Mouse (Mus musculus) forebrain, embryonic 14.5 days (tissue): ENCODE measurements at regions not wholly inside any gene's neighbourhood (a gene's known extent, or its start where the extent isn't known, plus 50 kb on each side); places are given as distances from the start of the nearest gene placed in this dataset.
"Not testable (repeated sequence)": the region's sequence is repeated elsewhere in the genome, so short reads cannot be mapped to it uniquely, and the experiment has no call there.

Source experiments
- ATAC-seq: fragments of 200-750 bp; cut with Nextera tagmentation; 2 replicates; pipeline ENCODE4 v1.8.0; 2017; ENCODE audit warnings: mild to moderate bottlenecking, moderate library complexity
- DNase-seq: peaks from one replicate; pipeline ENCODE4 v3.0.0-alpha.2; 2015; ENCODE audit warnings: low spot score
- H3K27ac ChIP-seq: fragments of 300-500 bp; sonication (generic); 2 replicates; pipeline ENCODE4 v1.5.1; 2014; ENCODE audit warnings: low read depth, mild to moderate bottlenecking, control low read depth, low read length, moderate library complexity
- H3K27me3 ChIP-seq: fragments of 300-500 bp; sonication (generic); replicated peaks from 2 replicates; pipeline ENCODE4 v1.6.1; 2014; ENCODE audit warnings: low read length, control low read depth, mixed read lengths; ENCODE audit not compliant: control insufficient read depth, insufficient read depth
- H3K36me3 ChIP-seq: fragments of 300-500 bp; sonication (generic); 2 replicates; pipeline ENCODE4 v1.6.1; 2014; ENCODE audit warnings: low read length, control low read depth; ENCODE audit not compliant: control insufficient read depth, insufficient read depth
- H3K4me1 ChIP-seq: fragments of 300-500 bp; sonication (generic); 2 replicates; pipeline ENCODE4 v1.6.1; 2014; ENCODE audit warnings: antibody characterized with exemption, low read length, control low read depth; ENCODE audit not compliant: control insufficient read depth, insufficient read depth
- H3K4me2 ChIP-seq: fragments of 300-500 bp; sonication (generic); 2 replicates; pipeline ENCODE4 v1.6.1; 2014; ENCODE audit warnings: mild to moderate bottlenecking, control low read depth, low read length
- H3K4me3 ChIP-seq: fragments of 300-500 bp; sonication (generic); 2 replicates; pipeline ENCODE4 v1.5.1; 2014; ENCODE audit warnings: low read depth, low read length, control low read depth
- H3K9ac ChIP-seq: fragments of 300-500 bp; sonication (generic); 2 replicates; pipeline ENCODE4 v1.6.1; 2014; ENCODE audit warnings: mild to moderate bottlenecking, low read length, control low read depth, moderate library complexity
- H3K9me3 ChIP-seq: fragments of 300-500 bp; sonication (generic); replicated peaks from 2 replicates; pipeline ENCODE4 v1.6.1; 2016; ENCODE audit warnings: low read length, control low read depth, mixed read lengths; ENCODE audit not compliant: control insufficient read depth
- WGBS: fragments of 180-500 bp; shearing (Covaris S2); extraction: QIAGEN DNeasy Blood & Tissue Kit; methylation state at CpG from one replicate; pipeline ENCODE4 v1.1.7; 2014; 5-methylcytosine and 5-hydroxymethylcytosine counted together

DNA sequence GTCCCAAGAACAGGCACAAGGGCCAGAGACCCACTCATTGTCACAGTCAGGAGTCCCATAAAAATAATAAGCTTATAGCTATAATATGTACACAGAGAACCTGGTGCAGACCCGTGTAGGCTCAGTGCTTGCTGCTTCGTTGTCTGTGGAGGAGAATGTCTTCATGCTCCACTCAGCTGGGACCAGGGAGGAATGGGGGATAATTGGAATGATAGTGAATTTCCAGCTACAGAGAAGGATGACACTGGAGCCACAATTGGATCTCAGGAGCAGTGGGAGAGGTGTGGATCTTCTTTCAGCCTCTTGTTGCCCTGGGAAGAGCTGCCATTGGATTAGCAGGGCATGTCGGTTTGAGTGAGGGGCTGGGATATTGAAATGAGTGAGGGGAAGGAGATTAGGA, 497.8 kb upstream of the Tbl1xr1 start:
- DNase-seq (no peak), ATAC-seq (no peak)
- Histone ChIP-seq H3K4me1 (no peaks in the 10 kb centered on the region), H3K9ac (no peak overlapping the region), H3K4me2 (no peak overlapping the region), H3K27me3 (no peaks in the 10 kb centered on the region), H3K27ac (no peak overlapping the region), H3K9me3 (no peaks in the 10 kb centered on the region), H3K36me3 (no peaks in the 10 kb centered on the region), H3K4me3 (no peak overlapping the region)
- 73% methylated on average over 3 of the region's 3 CpGs for WGBS

DNA sequence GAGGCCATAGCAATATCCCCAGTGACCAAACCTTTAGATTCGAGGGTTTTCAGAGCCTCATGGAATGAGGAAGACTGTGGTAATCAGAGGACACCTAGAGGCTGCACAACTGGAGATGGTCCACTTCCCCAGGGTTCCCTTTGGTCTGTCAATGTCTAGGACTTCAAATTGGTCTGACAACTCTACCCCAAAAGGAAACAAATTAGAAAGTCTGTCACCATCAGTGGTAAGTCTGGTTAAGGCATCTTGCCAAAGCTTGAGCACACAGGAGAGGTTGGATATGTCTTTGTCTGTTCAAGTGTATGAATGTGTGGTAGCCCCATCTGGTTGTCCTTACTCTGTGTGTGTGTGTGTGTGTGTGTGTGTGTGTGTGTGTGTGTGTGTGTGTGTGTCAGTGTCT, 494.3 kb upstream of the Tbl1xr1 start:
- WGBS = 83% methylated on average over 1 of the region's 1 CpGs
- Histone ChIP-seq H3K4me3 (no peak overlapping the region), H3K9ac (no peak overlapping the region), H3K9me3 (no peaks in the 10 kb centered on the region), H3K27me3 (no peaks in the 10 kb centered on the region), H3K27ac (no peak overlapping the region), H3K4me2 (no peak overlapping the region), H3K4me1 (no peaks in the 10 kb centered on the region), H3K36me3 (no peaks in the 10 kb centered on the region)
- DNase-seq (no peak), ATAC-seq (no peak)

DNA sequence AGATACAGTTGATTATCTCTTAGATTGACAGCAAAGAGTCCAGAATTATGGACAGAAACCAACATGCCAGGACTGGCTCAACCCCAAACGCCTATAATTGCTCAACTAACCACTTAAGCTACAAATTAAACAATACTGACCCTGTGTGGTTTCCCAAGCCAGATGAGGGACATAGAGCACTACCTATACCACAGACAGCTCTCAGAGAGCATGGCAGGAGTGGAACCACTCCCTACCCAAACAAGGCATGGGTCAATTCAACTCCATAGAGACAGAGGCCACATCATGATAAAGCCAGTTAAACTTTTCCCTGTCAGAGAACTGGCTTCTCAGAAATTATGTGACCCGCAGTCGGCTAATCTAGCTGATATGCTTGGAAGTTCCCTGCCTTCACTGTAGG, 490.7 kb upstream of the Tbl1xr1 start:
- no peaks in the 10 kb centered on the region for H3K9me3 ChIP-seq
- no peaks in the 10 kb centered on the region for H3K36me3 ChIP-seq
- no peaks in the 10 kb centered on the region for H3K27me3 ChIP-seq
- WGBS = 90% methylated on average over 3 of the region's 3 CpGs
- DNase-seq (no peak), ATAC-seq (no peak)
- H3K4me2 ChIP-seq = no peak overlapping the region
- no peak overlapping the region for H3K4me3 ChIP-seq
- no peak overlapping the region for H3K9ac ChIP-seq
- no peaks in the 10 kb centered on the region for H3K4me1 ChIP-seq
- H3K27ac ChIP-seq = no peak overlapping the region

DNA sequence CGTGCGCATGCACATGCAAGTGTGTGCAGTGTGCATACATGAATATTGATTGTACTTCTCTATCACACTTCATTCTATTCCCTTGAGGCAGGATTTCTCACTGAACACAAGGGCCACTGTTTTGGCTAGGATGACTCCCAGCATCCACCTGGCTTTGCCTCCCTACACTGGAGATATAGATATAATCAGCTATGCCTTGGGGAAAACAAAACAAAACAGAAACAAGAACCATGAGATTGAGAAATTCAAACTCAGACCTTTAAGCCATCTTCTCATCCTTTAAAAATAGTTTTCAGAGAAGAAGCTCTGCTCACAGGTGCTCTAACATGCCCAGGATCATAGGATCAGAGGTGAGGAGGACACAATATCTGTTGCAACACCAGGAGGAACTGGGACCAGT, 469.6 kb upstream of the Tbl1xr1 start:
- no peaks in the 10 kb centered on the region for H3K27me3 ChIP-seq
- no peaks in the 10 kb centered on the region for H3K4me1 ChIP-seq
- no peaks in the 10 kb centered on the region for H3K9me3 ChIP-seq
- H3K4me2 ChIP-seq = no peak overlapping the region
- WGBS = 98% methylated on average over 2 of the region's 2 CpGs
- no peak overlapping the region for H3K27ac ChIP-seq
- H3K4me3 ChIP-seq = no peak overlapping the region
- H3K36me3 ChIP-seq = no peaks in the 10 kb centered on the region
- no peak for DNase-seq
- no peak for ATAC-seq
- H3K9ac ChIP-seq = no peak overlapping the region

DNA sequence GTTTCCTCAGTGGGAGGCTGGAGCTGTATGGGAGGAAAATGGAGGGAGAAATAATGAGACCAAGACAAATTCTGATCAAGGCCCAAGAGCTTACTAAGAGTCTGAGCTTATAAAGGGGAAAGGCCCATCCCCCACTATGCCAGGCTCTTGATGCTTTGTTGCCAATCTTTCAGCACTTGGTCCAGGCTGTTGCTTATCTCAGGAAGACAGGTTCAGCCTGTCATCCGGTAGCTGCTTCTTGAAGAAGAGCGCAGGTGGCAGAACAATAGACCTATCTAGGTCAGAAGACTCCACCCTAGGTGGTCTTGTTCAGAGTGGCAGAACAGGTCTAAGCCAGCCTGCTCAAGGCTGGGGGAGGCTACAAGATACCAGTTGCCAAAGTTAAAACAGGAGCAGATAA, 466.2 kb upstream of the Tbl1xr1 start:
- Histone ChIP-seq H3K4me2 (no peak overlapping the region), H3K4me1 (no peaks in the 10 kb centered on the region), H3K36me3 (no peaks in the 10 kb centered on the region), H3K9me3 (no peaks in the 10 kb centered on the region), H3K27me3 (no peaks in the 10 kb centered on the region), H3K9ac (no peak overlapping the region), H3K27ac (no peak overlapping the region), H3K4me3 (no peak overlapping the region)
- ATAC-seq = no peak
- DNase-seq = no peak
- 96% methylated on average over 2 of the region's 2 CpGs for WGBS

DNA sequence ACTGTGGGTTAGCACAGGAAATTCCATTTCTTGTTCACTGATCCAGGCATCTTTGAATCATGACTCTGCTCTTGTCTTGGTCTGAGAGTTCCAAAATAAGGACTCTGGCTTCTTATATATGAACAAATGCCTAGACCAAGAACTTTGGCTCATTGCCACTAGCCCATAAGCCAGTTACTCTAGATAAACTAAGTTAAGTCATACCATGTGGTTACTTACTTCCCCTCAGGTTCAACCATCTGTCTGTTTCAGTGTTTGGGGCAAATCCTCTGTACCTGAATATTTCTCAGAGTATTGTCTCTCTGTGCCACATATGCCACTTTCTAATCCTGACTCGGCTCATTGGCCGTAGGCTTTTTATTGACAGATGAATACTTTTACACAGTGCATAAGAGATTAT, 454.7 kb upstream of the Tbl1xr1 start:
- DNase-seq (no peak), ATAC-seq (no peak)
- Histone ChIP-seq H3K9ac (no peak overlapping the region), H3K27ac (no peak overlapping the region), H3K27me3 (no peaks in the 10 kb centered on the region), H3K36me3 (no peaks in the 10 kb centered on the region), H3K4me3 (no peak overlapping the region), H3K4me2 (no peak overlapping the region), H3K9me3 (no peaks in the 10 kb centered on the region), H3K4me1 (no peaks in the 10 kb centered on the region)
- 70% methylated on average over 2 of the region's 2 CpGs for WGBS

DNA sequence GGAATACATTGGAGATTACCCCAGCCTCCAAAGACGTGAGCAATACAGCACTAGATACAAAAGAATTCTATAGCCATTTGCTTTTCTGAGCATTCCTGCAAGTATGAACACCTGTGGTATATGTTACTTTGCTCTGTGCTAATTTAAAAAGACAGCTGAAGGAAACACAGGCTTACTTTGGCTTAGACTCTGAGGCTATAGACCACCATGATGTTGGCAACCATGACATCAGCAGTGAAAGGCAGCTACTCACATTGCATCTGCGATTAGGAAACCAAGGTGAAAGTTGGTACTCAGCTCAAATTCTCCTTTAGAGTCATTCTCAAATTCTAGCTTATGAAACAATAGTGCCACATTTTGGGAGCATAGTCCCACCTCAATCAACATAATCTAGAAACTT, 451.4 kb upstream of the Tbl1xr1 start:
- no peak overlapping the region for H3K4me2 ChIP-seq
- ATAC-seq (no peak), DNase-seq (no peak)
- no peak overlapping the region for H3K27ac ChIP-seq
- H3K36me3 ChIP-seq = no peaks in the 10 kb centered on the region
- no peak overlapping the region for H3K9ac ChIP-seq
- H3K4me3 ChIP-seq = no peak overlapping the region
- no peaks in the 10 kb centered on the region for H3K4me1 ChIP-seq
- H3K27me3 ChIP-seq = no peaks in the 10 kb centered on the region
- WGBS = 86% methylated on average over 2 of the region's 2 CpGs
- H3K9me3 ChIP-seq = no peaks in the 10 kb centered on the region

DNA sequence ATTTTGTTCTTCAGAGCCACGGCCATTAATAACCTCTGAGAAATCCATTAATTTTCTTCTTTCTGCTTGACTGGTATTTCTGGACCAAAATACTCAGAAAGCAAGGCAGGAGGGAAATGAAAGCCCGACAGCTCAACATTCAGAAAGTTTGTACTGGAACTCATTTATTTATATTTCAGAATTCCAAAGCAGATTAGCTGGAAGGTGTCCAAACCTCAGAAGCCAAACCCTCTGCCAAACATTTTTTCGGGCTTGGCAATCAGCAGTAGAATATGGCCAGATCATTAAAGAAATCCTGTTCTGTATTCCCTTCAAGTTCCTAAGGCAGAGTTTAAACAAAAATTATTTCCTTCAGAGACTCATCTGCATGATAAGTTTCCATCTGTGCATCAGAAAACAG, 450.4 kb upstream of the Tbl1xr1 start:
- Histone ChIP-seq H3K27me3 (no peaks in the 10 kb centered on the region), H3K9ac (no peak overlapping the region), H3K4me2 (no peak overlapping the region), H3K9me3 (no peaks in the 10 kb centered on the region), H3K4me3 (no peak overlapping the region), H3K36me3 (no peaks in the 10 kb centered on the region), H3K27ac (no peak overlapping the region), H3K4me1 (no peaks in the 10 kb centered on the region)
- ATAC-seq = no peak
- 34% methylated on average over 3 of the region's 3 CpGs for WGBS
- peak; percentile 80 for DNase-seq

DNA sequence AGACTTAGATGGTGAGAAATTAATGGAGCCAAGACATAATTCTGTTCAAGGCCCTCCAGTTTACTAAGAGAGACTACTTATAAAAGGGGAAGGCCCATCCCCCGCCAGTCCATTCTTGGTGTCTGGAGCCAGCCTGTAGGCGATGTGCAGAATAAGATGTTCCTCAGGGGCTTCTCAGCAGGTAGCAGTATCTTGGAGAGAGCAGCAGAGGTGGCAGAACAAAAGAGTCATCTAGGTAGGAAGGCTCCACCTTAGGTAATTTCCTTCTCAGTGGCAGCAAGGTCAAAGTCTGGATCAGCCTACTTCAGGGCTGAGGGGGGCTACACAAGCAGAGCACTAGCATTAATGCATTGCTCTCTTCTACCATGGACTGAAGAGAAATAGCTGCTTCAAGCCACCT, 449.4 kb upstream of the Tbl1xr1 start:
- not testable (repeated sequence) for H3K4me2 ChIP-seq, H3K27me3 ChIP-seq, H3K9me3 ChIP-seq, H3K4me3 ChIP-seq, H3K36me3 ChIP-seq, H3K9ac ChIP-seq, H3K4me1 ChIP-seq, ATAC-seq, H3K27ac ChIP-seq, DNase-seq
- 88% methylated on average over 2 of the region's 2 CpGs for WGBS
